Mouse (Mus musculus) heart, embryonic 14.5 days (tissue): ENCODE measurements around the gene Lhb. TPM values are rescaled to one million over a fixed set of nuclear protein-coding genes. Genes with fewer than 3 reads are reported as not detected.

ENCODE experiments used
- ATAC-seq: fragments of 200-750 bp; cut with Nextera tagmentation; 2 replicates; pipeline ENCODE4 v1.8.0; 2017; ENCODE audit warnings: low read depth, moderate TSS enrichment; ENCODE audit not compliant: insufficient number of reproducible peaks, insufficient read depth, low FRiP score
- H3K27ac ChIP-seq, 2 experiments: fragments of 200-500 bp in 1 of 2; fragments of 300-500 bp in 1 of 2; sonication (generic) in 1 of 2; replicated peaks in 1 of 2; 2 replicates each; pipeline ENCODE4 v1.5.1; 2012 to 2014; ENCODE audit warnings: low read depth in 2 of 2, low read length in 2 of 2, control low read depth in 1 of 2, mild to moderate bottlenecking in 1 of 2, mixed read lengths in 1 of 2; ENCODE audit not compliant: control insufficient read depth in 1 of 2, insufficient read depth in 1 of 2
- H3K27me3 ChIP-seq: fragments of 300-500 bp; sonication (generic); 2 replicates; pipeline ENCODE4 v1.6.1; 2014; ENCODE audit warnings: mild to moderate bottlenecking, low read length, control low read depth; ENCODE audit not compliant: control insufficient read depth, insufficient read depth
- H3K36me3 ChIP-seq: fragments of 300-500 bp; sonication (generic); 2 replicates; pipeline ENCODE4 v1.6.1; 2014; ENCODE audit warnings: mild to moderate bottlenecking, control low read depth, low read length, mixed read lengths; ENCODE audit not compliant: control insufficient read depth, insufficient read depth
- H3K4me1 ChIP-seq, 2 experiments: fragments of 200-500 bp in 1 of 2; fragments of 300-500 bp in 1 of 2; sonication (generic) in 1 of 2; 2 replicates each; pipeline ENCODE4 v1.6.1; 2012 to 2014; ENCODE audit warnings: low read length in 2 of 2, control low read depth in 1 of 2, mixed read lengths in 1 of 2; ENCODE audit not compliant: control insufficient read depth in 2 of 2, insufficient read depth in 2 of 2
- H3K4me2 ChIP-seq: fragments of 300-500 bp; sonication (generic); 2 replicates; pipeline ENCODE4 v1.6.1; 2014; ENCODE audit warnings: mild to moderate bottlenecking, low read length
- H3K4me3 ChIP-seq, 2 experiments: fragments of 200-500 bp in 1 of 2; fragments of 300-500 bp in 1 of 2; sonication (generic) in 1 of 2; 2 replicates each; pipeline ENCODE4 v1.5.1; 2012 to 2014; ENCODE audit warnings: low read length in 2 of 2, mild to moderate bottlenecking in 2 of 2, control low read depth in 1 of 2, low read depth in 1 of 2, moderate library complexity in 1 of 2; ENCODE audit not compliant: control insufficient read depth in 1 of 2, insufficient read depth in 1 of 2
- H3K9ac ChIP-seq: fragments of 300-500 bp; sonication (generic); 2 replicates; pipeline ENCODE4 v1.6.1; 2014; ENCODE audit warnings: mild to moderate bottlenecking, low read length
- H3K9me3 ChIP-seq: fragments of 300-500 bp; sonication (generic); 2 replicates; pipeline ENCODE4 v1.6.1; 2016; ENCODE audit warnings: low read length, control low read depth; ENCODE audit not compliant: control insufficient read depth
- WGBS: fragments of 180-500 bp; shearing (Covaris S2); extraction: QIAGEN DNeasy Blood & Tissue Kit; methylation state at CpG from one replicate; pipeline ENCODE4 v1.1.7; 2014; 5-methylcytosine and 5-hydroxymethylcytosine counted together
- polyA plus RNA-seq: library from polyadenylated mRNA; unstranded; fragments of >200 nt; fragmentation: Nextera tagmentation; extraction: Ambion mirVana; gene quantifications from 2 replicates; pipeline ENCODE4 v1.2.1, GENCODE M21; 2014

The Lhb gene
- polyA plus RNA-seq, 1 experiment from 2014 or later: not detected

GRCm38 (mm10) chr7:45434203-45435015 lies 13.8 kb downstream of the Lhb start, which contains the start of gene Gys1:
Gys1 (plus strand) TSS chr7:45434844.
- Histone ChIP-seq H3K9me3 (no peaks in the 10 kb centered on the region), H3K27ac (peak within 1 kb of the TSS; percentile 90 to 91), H3K4me3 (peak within 1 kb of the TSS; percentile 72 to 83), H3K9ac (peak within 1 kb of the TSS; percentile 90), H3K36me3 (peaks cover 40% of the 10 kb centered on the region), H3K4me2 (peak within 1 kb of the TSS; percentile 78), H3K27me3 (no peaks in the 10 kb centered on the region), H3K4me1 (peaks cover 19 to 37% of the 10 kb centered on the region in 2 experiments)
- WGBS: under 1% methylated on average over 45 of the region's 45 CpGs
- peak; percentile 94 for ATAC-seq

GRCm38 (mm10) chr7:45435038-45435437 lies 14.4 kb downstream of the Lhb start:
- no peak for ATAC-seq

DNA sequence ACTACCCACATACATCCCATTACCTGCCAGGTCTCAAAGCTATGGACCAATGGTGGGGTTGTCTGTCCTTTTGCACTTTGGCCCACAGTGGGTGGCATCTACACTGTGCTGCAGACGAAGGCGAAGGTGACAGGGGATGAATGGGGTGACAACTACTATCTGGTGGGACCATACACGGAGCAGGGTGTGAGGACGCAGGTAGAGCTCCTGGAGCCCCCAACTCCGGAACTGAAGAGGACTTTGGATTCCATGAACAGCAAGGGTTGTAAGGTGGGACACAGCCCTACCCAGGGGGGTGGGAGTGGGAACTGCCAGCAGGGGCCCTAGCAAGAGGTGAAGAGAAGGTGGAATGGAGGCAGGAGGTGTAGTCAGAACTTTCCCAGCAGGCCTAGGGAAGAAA lies 15.8 kb downstream of the Lhb start:
- 82% methylated on average over 5 of the region's 5 CpGs for WGBS
- Histone ChIP-seq H3K4me1 (peaks cover 19 to 37% of the 10 kb centered on the region in 2 experiments), H3K4me2 (peak overlapping the region; percentile 65), H3K36me3 (peaks cover 40% of the 10 kb centered on the region), H3K27me3 (no peaks in the 10 kb centered on the region), H3K9ac (peak overlapping the region; percentile 90), H3K4me3 (no peak overlapping the region), H3K27ac (no peak overlapping the region), H3K9me3 (no peaks in the 10 kb centered on the region)
- ATAC-seq: no peak

More at GRCm38 (mm10) chr7:45435038-45435437, 14.4 kb downstream of the Lhb start:
- Histone ChIP-seq H3K4me2 (peak overlapping the region; percentile 65), H3K4me3 (peak overlapping the region; percentile 69 to 83), H3K9ac (peak overlapping the region; percentile 90), H3K4me1 (peaks cover 19 to 37% of the 10 kb centered on the region in 2 experiments), H3K9me3 (no peaks in the 10 kb centered on the region), H3K27me3 (no peaks in the 10 kb centered on the region), H3K36me3 (peaks cover 40% of the 10 kb centered on the region), H3K27ac (peak overlapping the region; percentile 85 to 90)
- under 1% methylated on average over 16 of the region's 16 CpGs for WGBS

- peak overlapping the region; percentile 65 for H3K4me2 ChIP-seq
- no peaks in the 10 kb centered on the region for H3K9me3 ChIP-seq
- 49% methylated on average over 6 of the region's 6 CpGs for WGBS
- H3K27ac ChIP-seq: no peak overlapping the region
- H3K9ac ChIP-seq: peak overlapping the region; percentile 9; the same call in 1 of the 2 replicates
- no peak for ATAC-seq
- H3K4me1 ChIP-seq: peaks cover 19 to 37% of the 10 kb centered on the region in 2 experiments
- H3K27me3 ChIP-seq: no peaks in the 10 kb centered on the region
- H3K4me3 ChIP-seq: no peak overlapping the region
- H3K36me3 ChIP-seq: peaks cover 41% of the 10 kb centered on the region
Measured at GRCm38 (mm10) chr7:45437046-45437445, 16.4 kb downstream of the Lhb start.

DNA sequence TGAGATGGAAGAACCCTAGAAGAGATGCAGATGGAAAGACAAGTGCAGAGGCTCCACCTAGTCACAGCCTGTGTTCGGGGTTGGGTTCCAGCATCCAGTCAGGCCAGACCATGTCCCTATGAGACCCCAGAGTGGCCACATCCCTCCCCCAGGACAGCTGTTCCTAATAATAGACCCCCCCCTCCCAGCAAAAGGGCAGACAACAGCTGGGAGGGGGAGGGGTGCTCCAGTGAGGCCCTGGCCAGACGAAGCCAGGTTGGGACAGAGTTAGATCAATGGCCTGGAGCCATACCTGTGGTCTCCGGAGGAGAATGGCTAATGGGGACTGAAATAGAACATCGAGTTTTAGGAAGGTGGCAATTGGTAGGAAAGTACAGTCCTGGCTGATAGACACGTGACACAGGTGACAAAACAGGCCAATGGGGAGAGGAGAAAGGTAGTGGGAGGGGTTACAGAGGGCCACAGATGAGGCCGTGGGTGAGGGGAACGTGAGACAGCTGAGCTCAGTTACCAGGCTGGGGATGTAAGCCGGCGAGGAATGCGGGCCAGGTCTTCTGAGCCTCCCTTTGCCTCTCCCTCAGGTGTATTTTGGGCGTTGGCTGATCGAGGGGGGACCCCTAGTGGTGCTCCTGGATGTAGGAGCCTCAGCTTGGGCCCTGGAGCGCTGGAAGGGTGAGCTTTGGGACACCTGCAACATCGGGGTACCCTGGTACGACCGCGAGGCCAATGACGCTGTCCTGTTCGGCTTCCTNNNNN lies 17.1 kb downstream of the Lhb start, which contains the start of gene Ruvbl2:
TSS of gene Ruvbl2 (minus strand) at position 576 of the 756 bp plus-strand sequence.
- WGBS: 28% methylated on average over 19 of the region's 19 CpGs
- ATAC-seq: no peak
- Histone ChIP-seq H3K9ac (peak within 1 kb of the TSS; percentile 16; the same call in 1 of the 2 replicates), H3K27me3 (no peaks in the 10 kb centered on the region), H3K4me2 (peak within 1 kb of the TSS; percentile 65), H3K9me3 (no peaks in the 10 kb centered on the region), H3K4me3 (no peak within 1 kb of the TSS), H3K4me1 (peaks cover 19 to 37% of the 10 kb centered on the region in 2 experiments), H3K27ac (no peak within 1 kb of the TSS), H3K36me3 (peaks cover 47% of the 10 kb centered on the region)

- no peak overlapping the region for H3K4me3 ChIP-seq
- no peak overlapping the region for H3K4me2 ChIP-seq
- WGBS: 73% methylated on average over 22 of the region's 22 CpGs
- H3K4me1 ChIP-seq: no peaks in the 10 kb centered on the region
- H3K9me3 ChIP-seq: no peaks in the 10 kb centered on the region
- no peak overlapping the region for H3K9ac ChIP-seq
- ATAC-seq: no peak
- no peaks in the 10 kb centered on the region for H3K27me3 ChIP-seq
- H3K36me3 ChIP-seq: peaks cover 87% of the 10 kb centered on the region
- H3K27ac ChIP-seq: no peak overlapping the region
Measured at GRCm38 (mm10) chr7:45443526-45444420, 23.2 kb downstream of the Lhb start.

DNA sequence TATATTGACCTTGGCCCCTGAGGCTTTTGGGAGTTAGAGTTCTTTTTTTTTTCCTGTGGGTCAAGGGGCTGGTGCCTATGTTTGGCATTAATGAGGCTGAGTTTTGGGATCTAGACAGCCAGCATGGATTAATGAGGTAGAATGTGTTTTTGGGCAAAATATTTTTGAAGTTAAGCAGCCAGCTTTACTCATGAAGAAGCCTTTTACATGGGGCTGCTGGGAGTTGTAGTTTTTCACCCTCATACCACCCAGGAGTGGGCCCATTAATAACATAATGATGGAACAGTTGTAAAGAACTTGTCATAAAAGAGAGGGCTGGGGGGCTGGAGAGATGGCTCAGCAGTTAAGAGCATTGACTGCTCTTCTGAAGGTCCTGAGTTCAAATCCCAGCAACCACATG lies 26.0 kb downstream of the Lhb start:
- no peak overlapping the region for H3K27ac ChIP-seq
- no peaks in the 10 kb centered on the region for H3K4me1 ChIP-seq
- H3K4me3 ChIP-seq: no peak overlapping the region
- H3K36me3 ChIP-seq: peaks cover 77% of the 10 kb centered on the region
- H3K9me3 ChIP-seq: no peaks in the 10 kb centered on the region
- H3K9ac ChIP-seq: no peak overlapping the region
- H3K27me3 ChIP-seq: no peaks in the 10 kb centered on the region
- H3K4me2 ChIP-seq: no peak overlapping the region
- ATAC-seq: no peak
